Mouse (Mus musculus): ENCODE results near the gene Adgra1. TPM values are rescaled to one million over a fixed set of nuclear protein-coding genes. Genes with fewer than 3 reads are reported as not detected.

Gene Adgra1
- polyA plus RNA-seq, 1 experiment: not detected

DNA sequence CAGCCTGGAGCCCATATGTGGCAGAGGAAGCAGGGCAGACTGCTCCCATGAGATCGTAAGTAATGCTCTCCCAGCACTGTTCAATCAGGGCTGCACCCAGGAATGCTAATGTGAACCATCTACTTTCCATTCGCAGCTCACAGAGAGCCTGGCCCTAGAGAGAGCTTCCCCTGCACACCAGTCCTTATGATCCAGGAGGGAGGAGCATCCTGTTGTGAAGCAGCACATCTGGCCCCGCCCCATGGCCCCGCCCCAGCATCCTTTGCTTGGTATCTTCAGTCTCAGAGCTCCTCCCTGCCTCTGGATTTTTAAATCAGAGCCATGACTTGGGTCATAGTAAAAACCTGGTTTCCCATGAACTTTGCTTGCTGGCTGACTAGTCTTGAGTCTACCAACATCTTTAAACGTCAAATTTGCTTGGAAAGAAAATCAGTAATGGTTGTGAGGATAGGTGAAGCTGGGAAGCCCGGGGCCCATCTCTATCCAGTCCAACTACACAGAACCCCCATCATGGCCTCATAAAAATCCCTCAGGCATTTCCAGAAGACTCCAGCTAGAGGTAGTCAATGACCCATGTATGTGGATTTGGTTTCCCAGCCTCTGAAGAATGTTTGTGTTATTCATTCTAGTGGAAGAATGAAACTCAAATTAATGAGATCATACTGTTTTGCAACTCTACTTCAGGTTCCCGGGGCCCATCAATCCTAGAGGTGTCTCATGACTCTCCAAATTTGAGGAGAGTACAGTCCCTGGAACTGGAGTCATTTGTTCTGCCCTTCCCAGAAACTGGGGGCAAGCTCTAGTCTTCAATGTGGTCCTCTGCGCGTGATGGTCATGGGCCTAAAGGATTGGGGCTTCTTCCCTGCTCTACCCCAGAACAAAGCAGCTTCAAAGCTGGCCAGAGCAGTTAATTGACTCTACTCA, 36.5 kb upstream of the Adgra1 start:
- H3K27me3 ChIP-seq (ENCODE audit: control insufficient read depth, insufficient read depth, low read length, poor library complexity, severe bottlenecking): no peaks in the 10 kb centered on the region
- H3K27ac ChIP-seq (ENCODE audit: insufficient read depth, low read length): no peak overlapping the region
- H3K4me3 ChIP-seq (ENCODE audit: low read depth, low read length): no peak overlapping the region
- no peak for TF ChIP-seq POLR2A (IDR thresholded peaks at IDR 0.05; ENCODE audit: insufficient read depth, low read length)
- TF ChIP-seq EP300 (IDR thresholded peaks at IDR 0.05; ENCODE audit: insufficient read depth, low read depth, low read length): no peak
- TF ChIP-seq CTCF (IDR thresholded peaks at IDR 0.05; ENCODE audit: low read depth, low read length): no peak
- no peaks in the 10 kb centered on the region for H3K4me1 ChIP-seq (ENCODE audit: control insufficient read depth, insufficient read depth, low read length)
- no peak overlapping the region for H3K9ac ChIP-seq (ENCODE audit: low read depth, poor library complexity, severe bottlenecking)
- no peaks in the 10 kb centered on the region for H3K36me3 ChIP-seq (ENCODE audit: control insufficient read depth, insufficient read depth, low read length, poor library complexity, severe bottlenecking)
- H3K9me3 ChIP-seq (replicated peaks; ENCODE audit: control insufficient read depth, insufficient read depth, low read length, poor library complexity, severe bottlenecking): no peaks in the 10 kb centered on the region

DNA sequence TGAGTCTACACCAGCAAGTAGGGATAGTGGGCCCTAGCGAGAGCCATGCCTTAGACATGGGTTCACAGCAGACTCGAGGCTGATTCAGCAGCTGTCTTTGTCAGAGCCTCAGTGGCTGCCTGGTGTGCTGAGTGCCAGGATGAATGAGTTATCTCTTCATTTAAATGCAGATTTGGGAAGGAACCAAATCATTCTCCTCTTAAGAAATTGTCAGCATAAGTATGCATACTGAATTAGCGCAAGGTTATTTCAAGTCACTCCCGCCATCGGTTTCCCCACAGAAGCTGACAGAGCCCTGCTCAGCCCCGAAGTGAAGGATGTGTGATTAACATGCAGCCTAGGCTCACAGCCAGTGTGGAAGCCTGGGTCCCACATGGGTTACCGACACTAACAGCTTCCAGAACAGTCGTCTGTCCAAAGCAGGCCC, 27.8 kb upstream of the Adgra1 start:
- Histone ChIP-seq H3K4me1 (ENCODE audit: control insufficient read depth, insufficient read depth, low read length) (no peaks in the 10 kb centered on the region), H3K9ac (ENCODE audit: low read depth, poor library complexity, severe bottlenecking) (no peak overlapping the region), H3K9me3 (replicated peaks; ENCODE audit: control insufficient read depth, insufficient read depth, low read length, poor library complexity, severe bottlenecking) (no peaks in the 10 kb centered on the region), H3K27me3 (ENCODE audit: control insufficient read depth, insufficient read depth, low read length, poor library complexity, severe bottlenecking) (no peaks in the 10 kb centered on the region), H3K36me3 (ENCODE audit: control insufficient read depth, insufficient read depth, low read length, poor library complexity, severe bottlenecking) (no peaks in the 10 kb centered on the region), H3K27ac (ENCODE audit: insufficient read depth, low read length) (no peak overlapping the region), H3K4me3 (ENCODE audit: low read depth, low read length) (no peak overlapping the region)
- no peak for TF ChIP-seq POLR2A (IDR thresholded peaks at IDR 0.05; ENCODE audit: insufficient read depth, low read length)
- no peak for TF ChIP-seq CTCF (IDR thresholded peaks at IDR 0.05; ENCODE audit: low read depth, low read length)
- no peak for TF ChIP-seq EP300 (IDR thresholded peaks at IDR 0.05; ENCODE audit: insufficient read depth, low read depth, low read length)

GRCm38 (mm10) chr7:139810036-139810435, 23.9 kb upstream of the Adgra1 start:
- Histone ChIP-seq H3K4me3 (ENCODE audit: low read depth, low read length) (no peak overlapping the region), H3K27me3 (ENCODE audit: control insufficient read depth, insufficient read depth, low read length, poor library complexity, severe bottlenecking) (no peaks in the 10 kb centered on the region), H3K9me3 (replicated peaks; ENCODE audit: control insufficient read depth, insufficient read depth, low read length, poor library complexity, severe bottlenecking) (no peaks in the 10 kb centered on the region), H3K4me1 (ENCODE audit: control insufficient read depth, insufficient read depth, low read length) (no peaks in the 10 kb centered on the region), H3K36me3 (ENCODE audit: control insufficient read depth, insufficient read depth, low read length, poor library complexity, severe bottlenecking) (no peaks in the 10 kb centered on the region), H3K9ac (ENCODE audit: low read depth, poor library complexity, severe bottlenecking) (no peak overlapping the region), H3K27ac (ENCODE audit: insufficient read depth, low read length) (no peak overlapping the region)
- TF ChIP-seq CTCF (IDR thresholded peaks at IDR 0.05; ENCODE audit: low read depth, low read length) (no peak), EP300 (IDR thresholded peaks at IDR 0.05; ENCODE audit: insufficient read depth, low read depth, low read length) (no peak), POLR2A (IDR thresholded peaks at IDR 0.05; ENCODE audit: insufficient read depth, low read length) (no peak)

DNA sequence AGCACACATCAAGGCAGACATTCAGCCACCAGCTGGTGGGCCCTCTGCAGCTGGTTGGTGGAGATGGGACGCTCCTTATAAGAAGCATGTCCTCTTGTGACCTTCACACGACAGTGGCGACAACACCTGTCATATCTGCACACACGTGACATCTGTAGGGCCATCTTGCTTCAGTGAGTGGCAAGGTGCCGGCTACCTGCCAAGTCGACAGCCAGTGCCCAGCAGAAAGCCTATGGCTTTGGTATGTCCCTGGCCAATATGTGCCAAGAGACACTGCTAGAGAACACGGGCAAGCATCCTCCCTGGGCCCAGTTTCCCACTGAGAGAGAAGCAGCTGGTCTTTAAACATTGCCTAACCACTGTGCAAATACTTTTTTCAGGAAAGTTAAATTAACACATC, 22.3 kb upstream of the Adgra1 start:
- H3K36me3 ChIP-seq (ENCODE audit: control insufficient read depth, insufficient read depth, low read length, poor library complexity, severe bottlenecking): no peaks in the 10 kb centered on the region
- no peak overlapping the region for H3K27ac ChIP-seq (ENCODE audit: insufficient read depth, low read length)
- TF ChIP-seq CTCF (IDR thresholded peaks at IDR 0.05; ENCODE audit: low read depth, low read length): no peak
- no peak for TF ChIP-seq EP300 (IDR thresholded peaks at IDR 0.05; ENCODE audit: insufficient read depth, low read depth, low read length)
- TF ChIP-seq POLR2A (IDR thresholded peaks at IDR 0.05; ENCODE audit: insufficient read depth, low read length): no peak
- no peaks in the 10 kb centered on the region for H3K4me1 ChIP-seq (ENCODE audit: control insufficient read depth, insufficient read depth, low read length)
- H3K27me3 ChIP-seq (ENCODE audit: control insufficient read depth, insufficient read depth, low read length, poor library complexity, severe bottlenecking): no peaks in the 10 kb centered on the region
- H3K9ac ChIP-seq (ENCODE audit: low read depth, poor library complexity, severe bottlenecking): no peak overlapping the region
- no peaks in the 10 kb centered on the region for H3K9me3 ChIP-seq (replicated peaks; ENCODE audit: control insufficient read depth, insufficient read depth, low read length, poor library complexity, severe bottlenecking)
- H3K4me3 ChIP-seq (ENCODE audit: low read depth, low read length): no peak overlapping the region

DNA sequence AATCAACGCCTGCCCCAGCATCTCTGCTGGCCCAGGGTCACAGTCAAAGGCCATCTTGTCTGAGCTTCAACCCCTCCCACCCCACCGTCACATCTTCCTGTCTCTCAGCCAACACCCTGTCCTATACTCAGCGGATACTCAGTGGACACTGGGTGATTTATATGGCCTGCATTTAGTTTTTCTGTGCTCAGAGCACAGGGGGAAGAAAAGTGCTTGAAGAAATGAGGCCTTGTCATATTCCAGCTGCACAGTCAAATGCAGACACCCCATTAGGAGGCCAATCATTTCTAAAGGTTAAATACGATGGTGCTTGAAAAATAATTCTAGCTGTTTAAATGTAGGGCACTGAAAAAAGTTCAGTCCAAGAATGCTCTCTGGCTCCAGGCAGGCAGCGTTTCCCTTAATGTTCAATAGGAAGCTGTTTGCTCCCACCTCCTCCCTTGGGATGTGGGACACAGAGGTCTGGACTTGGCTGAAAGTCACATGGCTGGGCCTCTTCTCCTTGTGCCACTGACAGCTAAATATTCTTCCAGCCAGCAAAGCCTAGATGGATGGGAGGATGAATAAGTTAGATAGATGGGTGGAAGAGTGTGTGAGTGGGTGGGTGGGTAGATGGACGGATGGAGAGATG, 20.3 kb upstream of the Adgra1 start:
- Histone ChIP-seq H3K36me3 (ENCODE audit: control insufficient read depth, insufficient read depth, low read length, poor library complexity, severe bottlenecking) (no peaks in the 10 kb centered on the region), H3K4me3 (ENCODE audit: low read depth, low read length) (no peak overlapping the region), H3K4me1 (ENCODE audit: control insufficient read depth, insufficient read depth, low read length) (no peaks in the 10 kb centered on the region), H3K27me3 (ENCODE audit: control insufficient read depth, insufficient read depth, low read length, poor library complexity, severe bottlenecking) (no peaks in the 10 kb centered on the region), H3K27ac (ENCODE audit: insufficient read depth, low read length) (no peak overlapping the region), H3K9me3 (replicated peaks; ENCODE audit: control insufficient read depth, insufficient read depth, low read length, poor library complexity, severe bottlenecking) (no peaks in the 10 kb centered on the region), H3K9ac (ENCODE audit: low read depth, poor library complexity, severe bottlenecking) (no peak overlapping the region)
- TF ChIP-seq EP300 (IDR thresholded peaks at IDR 0.05; ENCODE audit: insufficient read depth, low read depth, low read length): no peak
- no peak for TF ChIP-seq CTCF (IDR thresholded peaks at IDR 0.05; ENCODE audit: low read depth, low read length)
- no peak for TF ChIP-seq POLR2A (IDR thresholded peaks at IDR 0.05; ENCODE audit: insufficient read depth, low read length)
